ENCODE assay signal across 9 mouse cellular contexts in genomic region chr12:111445161-111445889, GRCm38 (mm10). TPM values are rescaled to one million over a fixed set of nuclear protein-coding genes. Genes with fewer than 3 reads are reported as not detected.
DNase-seq lines count a peak whose midpoint lies in the region; ATAC-seq and TF ChIP-seq lines count a peak whose summit lies in the region.
"Had no signal": no experiment of that assay in that cellular context is flagged by ENCODE, and none has a peak within 500 bp of the region (broad histone marks: within the 10 kb centered on the region; RNA-seq: fewer than 3 reads in every experiment).

No protein-coding gene starts in this region.

- H3K9me3 ChIP-seq in E14TG2a.4 (ENCODE audit: low read length) (no peaks in the 10 kb centered on the region), ES-E14 (ENCODE audit: control insufficient read depth, insufficient read depth, low read depth, low read length) (no peaks in the 10 kb centered on the region)
- no peaks in the 10 kb centered on the region for H3K9me3 ChIP-seq in hindbrain, embryonic 13.5 days
- no peaks in the 10 kb centered on the region for H3K9me3 ChIP-seq in liver, embryonic 16.5 days (replicated peaks; ENCODE audit: control insufficient read depth, low read length)

- DNase-seq in ES-E14 (ENCODE audit: low read depth, low spot score): no peak
- DNase-seq in adrenal gland, adult 18-20 months (ENCODE audit: low spot score in 2 of 2): no peak
- DNase-seq in layer of hippocampus, adult 2 months (ENCODE audit: low spot score in 2 of 2): no peak
- no peak for DNase-seq in frontal cortex, postnatal 14 days (ENCODE audit: low spot score in 2 of 2)
- DNase-seq in thymus, postnatal 10 days (ENCODE audit: low spot score in 2 of 2): no peak

- no peaks in the 10 kb centered on the region for H3K36me3 ChIP-seq in E14TG2a.4 (ENCODE audit: insufficient read depth, low read length)
- no peaks in the 10 kb centered on the region for H3K36me3 ChIP-seq in ES-E14 (ENCODE audit: control insufficient read depth, insufficient read depth, low read length, poor library complexity, severe bottlenecking)
- no peaks in the 10 kb centered on the region for H3K36me3 ChIP-seq in hindbrain, embryonic 13.5 days
- H3K36me3 ChIP-seq in liver, embryonic 16.5 days (ENCODE audit: control insufficient read depth, insufficient read depth): peaks cover 58% of the 10 kb centered on the region

- in situ Hi-C loops in ES-E14 (cut with MboI; ENCODE audit: low sequenced_read_pairs in 2 of 2, unreplicated experiment in 2 of 2): no loop called here

- peak overlapping the region; percentile 50 for H3K4me2 ChIP-seq in hindbrain, embryonic 13.5 days
- peak overlapping the region; percentile 91 for H3K4me2 ChIP-seq in liver, embryonic 16.5 days (ENCODE audit: low read depth, low read length)

- peaks cover 68% of the 10 kb centered on the region for H3K4me1 ChIP-seq in E14TG2a.4 (replicated peaks; ENCODE audit: low read depth, low read length)
- H3K4me1 ChIP-seq in ES-E14 (ENCODE audit: control insufficient read depth in 2 of 2, insufficient read depth in 2 of 2, low read length in 2 of 2, poor library complexity in 1 of 2): peaks cover 0 to 10% of the 10 kb centered on the region in 2 experiments; a peak in 2 of 4 replicates
- H3K4me1 ChIP-seq in hindbrain, embryonic 13.5 days (replicated peaks): peaks cover 40% of the 10 kb centered on the region
- peaks cover 51% of the 10 kb centered on the region for H3K4me1 ChIP-seq in liver, embryonic 16.5 days (ENCODE audit: control insufficient read depth, low read depth, low read length)

- ATAC-seq in hindbrain, embryonic 13.5 days (ENCODE audit: low FRiP score): no peak
- ATAC-seq in liver, embryonic 16.5 days (ENCODE audit: low read depth): no peak

- peaks cover 99% of the 10 kb centered on the region for H3K27me3 ChIP-seq in E14TG2a.4 (ENCODE audit: insufficient read depth, low read length)
- H3K27me3 ChIP-seq in hindbrain, embryonic 13.5 days: peaks cover 96% of the 10 kb centered on the region
- H3K27me3 ChIP-seq in liver, embryonic 16.5 days (ENCODE audit: control insufficient read depth, insufficient read depth, low read depth, low read length): no peaks in the 10 kb centered on the region

- peak overlapping the region; percentile 70 for H3K4me3 ChIP-seq in E14TG2a.4 (replicated peaks; ENCODE audit: low read length)
- peak overlapping the region; percentile 36 to 51; a peak in 3 of 4 replicates for H3K4me3 ChIP-seq in ES-E14 (ENCODE audit: insufficient read depth in 1 of 2, low read depth in 1 of 2, low read length in 2 of 2, poor library complexity in 1 of 2, severe bottlenecking in 1 of 2)
- peak overlapping the region; percentile 32 for H3K4me3 ChIP-seq in hindbrain, embryonic 13.5 days
- peak overlapping the region; percentile 81 for H3K4me3 ChIP-seq in liver, embryonic 16.5 days (ENCODE audit: low read depth, low read length)
- H3K4me3 ChIP-seq in layer of hippocampus, adult 2 months: no peak overlapping the region; the same call in 1 of the 2 replicates

- H3K27ac ChIP-seq in ES-E14 (ENCODE audit: insufficient read depth, low read depth, low read length, poor library complexity, severe bottlenecking): no peak overlapping the region
- no peak overlapping the region for H3K27ac ChIP-seq in hindbrain, embryonic 13.5 days
- peak overlapping the region; percentile 99 for H3K27ac ChIP-seq in liver, embryonic 16.5 days (ENCODE audit: low read length)
- no peak overlapping the region for H3K27ac ChIP-seq in layer of hippocampus, adult 2 months

- 2% methylated on average over 48 of the region's 52 CpGs for WGBS in hindbrain, embryonic 13.5 days
- 13% methylated on average over 50 of the region's 52 CpGs for WGBS in liver, embryonic 16.5 days (ENCODE audit: insufficient replicate concordance)

- no peak for TF ChIP-seq CTCF in E14TG2a.4 (conservative IDR thresholded peaks at IDR 0.05; ENCODE audit: low read length)
- no peak for TF ChIP-seq CTCF in layer of hippocampus, adult 2 months (conservative IDR thresholded peaks at IDR 0.05)

- no peak overlapping the region; the same call in 1 of the 2 replicates for H3K9ac ChIP-seq in ES-E14 (ENCODE audit: insufficient read depth, low read depth, low read length, poor library complexity, severe bottlenecking)
- H3K9ac ChIP-seq in hindbrain, embryonic 13.5 days: 0 out of 2 replicates have a peak overlapping the region, but pooled peaks have one; percentile 19
- peak overlapping the region; percentile 89 for H3K9ac ChIP-seq in liver, embryonic 16.5 days (ENCODE audit: low read depth, low read length)

TF ChIP-seq in ES-E14, 5 proteins besides CTCF, POLR2A, EP300 and RAD21:
- TF ChIP-seq ZNF384 (IDR thresholded peaks at IDR 0.05; ENCODE audit: low read depth, low read length): no peak
- no peak for TF ChIP-seq HCFC1 (IDR thresholded peaks at IDR 0.05; ENCODE audit: borderline replicate concordance, insufficient read depth, low read length)
- TF ChIP-seq MAFK (IDR thresholded peaks at IDR 0.05; ENCODE audit: insufficient read depth, low read depth, low read length): no peak
- TF ChIP-seq ZC3H11A (IDR thresholded peaks at IDR 0.05; ENCODE audit: borderline replicate concordance, low read depth, low read length): no peak
- no peak for TF ChIP-seq CHD2 (IDR thresholded peaks at IDR 0.05; ENCODE audit: low read depth, low read length)

RNA-seq across cellular contexts. Expression of gene Tnfaip2, which starts 3.1 kb away (rescaled TPM):
- total RNA-seq in ES-E14 (2012; rRNA removed): 1.0 and 4.1 TPM in 2 replicates
- polyA plus RNA-seq in hindbrain, embryonic 13.5 days (2015; fragmentation: Nextera tagmentation; extraction: Ambion mirVana): 1.6 and 1.8 TPM in 2 replicates
- 71.9 and 77.2 TPM in 2 replicates for polyA plus RNA-seq in liver, embryonic 16.5 days (2015; fragmentation: Nextera tagmentation; extraction: Ambion mirVana)
- total RNA-seq in adrenal gland, adult 18-20 months (2021): 10 to 100 TPM; 11.4 to 31.6 TPM
- under 1 TPM; 0.59 to 0.76 TPM for total RNA-seq in layer of hippocampus, adult 2 months (2021)

RNA-seq across cellular contexts. Expression of gene Exoc3l4, which starts 28.5 kb away (rescaled TPM):
- total RNA-seq in ES-E14 (2012; rRNA removed): 1.8 and 5.6 TPM in 2 replicates
- polyA plus RNA-seq in hindbrain, embryonic 13.5 days (2015; fragmentation: Nextera tagmentation; extraction: Ambion mirVana): 2.0 and 2.1 TPM in 2 replicates
- polyA plus RNA-seq in liver, embryonic 16.5 days (2015; fragmentation: Nextera tagmentation; extraction: Ambion mirVana): 23.4 and 28.5 TPM in 2 replicates
- total RNA-seq in adrenal gland, adult 18-20 months (2021): 1 to 10 TPM; 3.3 to 4.1 TPM
- 1 to 10 TPM; 4.5 to 6.3 TPM for total RNA-seq in layer of hippocampus, adult 2 months (2021)

RNA-seq across cellular contexts. Expression of gene Lbhd2, which starts 38.7 kb away (rescaled TPM):
- total RNA-seq in ES-E14 (2012; rRNA removed): 0.36 TPM in 1 of 2 replicates, not detected in the other
- polyA plus RNA-seq in hindbrain, embryonic 13.5 days (2015; fragmentation: Nextera tagmentation; extraction: Ambion mirVana): 0.26 and 0.52 TPM in 2 replicates
- not detected in 2 replicates for polyA plus RNA-seq in liver, embryonic 16.5 days (2015; fragmentation: Nextera tagmentation; extraction: Ambion mirVana)
- total RNA-seq in adrenal gland, adult 18-20 months (2021): not detected
- total RNA-seq in layer of hippocampus, adult 2 months (2021): 1 to 10 TPM; 1.2 to 1.4 TPM
- total RNA-seq: heart, adult 18-20 months had no signal

RNA-seq across cellular contexts. Expression of gene Gm266, which starts 40.3 kb away (rescaled TPM):
- 0.62 and 0.90 TPM in 2 replicates for total RNA-seq in ES-E14 (2012; rRNA removed)
- polyA plus RNA-seq in hindbrain, embryonic 13.5 days (2015; fragmentation: Nextera tagmentation; extraction: Ambion mirVana): 1.7 and 2.0 TPM in 2 replicates
- polyA plus RNA-seq in liver, embryonic 16.5 days (2015; fragmentation: Nextera tagmentation; extraction: Ambion mirVana): 0.46 and 0.52 TPM in 2 replicates
- total RNA-seq in adrenal gland, adult 18-20 months (2021): not detected
- total RNA-seq in layer of hippocampus, adult 2 months (2021): 1 to 10 TPM; 5.2 to 6.1 TPM
- total RNA-seq: heart, adult 18-20 months had no signal
